Mouse (Mus musculus) left cerebral cortex, postnatal 25 days (tissue): ENCODE measurements at regions not wholly inside any gene's neighbourhood (a gene's known extent, or its start where the extent isn't known, plus 50 kb on each side); places are given as distances from the start of the nearest gene placed in this dataset.

Source experiments
- DNase-seq, 2 experiments: peaks; one replicate each; pipeline ENCODE4 v3.0.0; 2022; ENCODE audit warnings: low spot score in 2 of 2, mixed read lengths in 1 of 2
- intact Hi-C: fragments of 180-260 bp; cut with DNase I; formaldehyde crosslinking; loops from one replicate; pipeline ENCODE4 v1.15.1; 2025

DNA sequence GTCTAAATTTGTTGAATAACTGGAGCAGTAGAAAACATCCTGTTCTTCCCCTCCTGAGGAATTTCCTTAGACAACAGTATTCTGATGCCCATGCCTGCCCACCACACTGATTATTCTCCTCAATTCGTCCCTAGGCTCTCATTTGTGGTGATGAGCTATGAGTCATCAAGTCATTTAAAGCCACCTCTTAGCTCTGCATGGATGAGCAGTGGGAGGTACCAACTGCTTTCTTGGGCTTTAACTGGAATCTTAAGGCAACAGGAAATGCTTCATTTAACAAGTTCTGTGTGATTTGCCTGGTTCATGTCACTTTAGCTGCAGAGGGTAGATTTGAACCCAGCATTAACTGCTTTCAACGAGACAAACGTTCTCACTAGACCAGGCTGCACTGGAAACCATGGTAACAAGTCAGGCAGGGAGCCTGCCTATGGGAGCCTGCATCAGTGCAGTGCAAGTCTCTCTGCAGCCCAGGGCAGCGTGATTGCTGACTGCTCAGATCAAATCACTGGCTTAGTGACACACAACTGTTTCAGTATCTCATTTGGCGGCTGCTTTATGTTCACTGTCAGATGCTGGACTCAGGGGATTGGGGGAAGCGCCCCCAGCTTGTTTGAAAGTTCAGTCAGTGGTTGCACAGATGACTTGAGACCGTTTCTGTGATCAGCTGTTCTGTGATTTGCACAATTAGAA, 273.5 kb upstream of the Tle4 start:
- intact Hi-C loops, result no loop called here
- peak in 1 of 2 experiments; percentile 69 for DNase-seq

DNA sequence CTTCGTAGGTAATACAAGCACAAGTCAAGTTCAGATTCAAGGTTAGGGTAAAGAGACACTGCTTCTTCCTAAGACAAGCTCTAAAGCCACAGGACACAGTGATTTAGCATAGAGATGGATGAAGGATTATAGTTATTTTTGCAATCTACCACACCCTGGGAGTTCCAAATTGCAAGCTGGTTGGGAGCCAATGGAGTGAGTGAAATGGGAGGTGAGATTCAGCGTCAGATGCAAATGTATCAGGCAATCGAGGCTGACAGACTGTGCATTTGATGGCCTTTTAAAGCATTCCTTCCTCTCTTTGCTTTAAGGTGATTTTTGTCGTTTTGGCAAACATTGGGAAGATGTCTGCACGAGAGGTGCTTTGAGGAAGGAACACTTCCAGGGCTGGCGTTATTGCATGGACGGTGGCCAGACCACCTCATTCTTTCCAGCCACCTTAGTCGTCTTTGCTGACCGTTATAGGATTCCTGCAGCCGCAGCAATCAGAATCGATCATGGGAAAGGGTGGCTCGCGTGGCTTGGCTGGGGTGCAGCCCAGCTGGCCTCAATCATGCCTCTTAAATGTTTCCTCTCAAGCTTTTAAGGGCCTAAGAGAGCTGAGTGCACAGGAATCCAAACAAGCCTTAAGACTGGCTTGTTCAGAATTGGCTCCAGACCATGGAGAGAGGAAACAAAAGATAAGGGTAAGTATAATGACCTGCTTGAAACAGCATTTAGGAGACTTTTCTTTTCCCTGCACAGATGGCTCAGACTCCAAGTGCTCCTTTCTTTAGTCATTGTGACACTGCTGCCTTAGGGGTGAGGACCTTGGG, 265.0 kb upstream of the Tle4 start:
- DNase-seq, result peak in 1 of 2 experiments; percentile 9
- intact Hi-C loops, result no loop called here

DNA sequence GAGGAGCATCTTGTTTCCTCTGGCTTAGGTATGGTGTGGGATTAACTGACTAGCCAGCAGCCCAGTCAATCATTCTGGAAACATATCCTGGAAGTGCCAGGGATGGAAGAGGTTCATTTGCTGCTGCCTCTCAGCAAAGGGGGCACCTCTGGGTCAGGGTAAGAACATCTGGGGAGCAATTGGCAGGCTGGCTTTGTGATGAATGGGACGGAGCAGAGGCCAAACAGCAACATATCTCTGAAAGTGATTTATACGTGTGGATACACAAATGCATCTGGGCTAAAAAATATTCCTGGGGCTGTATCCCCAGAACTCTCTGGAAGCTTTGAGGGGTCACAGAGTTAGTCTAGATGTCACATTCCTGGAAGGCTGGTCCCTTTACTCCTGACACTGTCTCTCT, 257.2 kb upstream of the Tle4 start:
- DNase-seq, result no peak
- intact Hi-C loops, result no loop called here

DNA sequence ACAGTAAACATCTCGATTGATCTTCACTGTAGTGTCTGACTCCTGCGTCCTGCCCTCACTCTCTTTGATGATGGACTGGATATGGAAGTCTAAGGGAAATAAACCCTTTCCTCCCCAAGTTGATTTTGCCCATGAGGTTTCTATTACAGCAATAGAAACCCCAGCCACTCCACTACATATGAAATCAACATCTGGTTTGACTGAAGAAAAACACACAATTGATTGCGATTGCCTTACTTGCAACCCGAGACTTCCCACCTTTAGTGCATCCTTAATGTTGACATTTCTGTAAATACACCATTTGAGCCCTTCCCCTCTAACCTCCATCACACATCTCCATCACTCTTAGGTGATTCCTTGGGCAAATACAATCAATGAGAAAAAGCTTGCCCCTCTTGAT, 255.6 kb upstream of the Tle4 start:
- no peak for DNase-seq
- intact Hi-C loops, result no loop called here

DNA sequence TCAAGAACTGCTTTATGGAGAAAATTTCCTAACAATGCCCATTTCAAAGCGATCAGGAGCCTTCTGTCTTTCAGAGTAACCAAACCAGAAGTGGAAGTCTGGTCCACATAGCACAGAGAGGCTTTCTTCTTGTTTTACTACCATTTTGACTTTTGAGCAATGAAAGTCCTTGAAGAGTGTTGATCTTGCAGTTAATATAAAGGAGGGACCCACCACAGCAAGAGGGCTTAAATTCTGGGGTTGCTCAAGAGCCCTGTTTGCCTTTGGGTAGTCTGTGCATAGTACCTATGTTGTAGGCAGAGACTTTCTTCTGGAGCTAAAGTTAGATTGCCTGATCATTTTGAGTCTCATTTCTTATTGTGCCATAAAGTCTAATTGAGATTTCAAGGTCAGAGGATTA, 251.7 kb upstream of the Tle4 start:
- intact Hi-C loops, result no loop called here
- DNase-seq, result no peak

DNA sequence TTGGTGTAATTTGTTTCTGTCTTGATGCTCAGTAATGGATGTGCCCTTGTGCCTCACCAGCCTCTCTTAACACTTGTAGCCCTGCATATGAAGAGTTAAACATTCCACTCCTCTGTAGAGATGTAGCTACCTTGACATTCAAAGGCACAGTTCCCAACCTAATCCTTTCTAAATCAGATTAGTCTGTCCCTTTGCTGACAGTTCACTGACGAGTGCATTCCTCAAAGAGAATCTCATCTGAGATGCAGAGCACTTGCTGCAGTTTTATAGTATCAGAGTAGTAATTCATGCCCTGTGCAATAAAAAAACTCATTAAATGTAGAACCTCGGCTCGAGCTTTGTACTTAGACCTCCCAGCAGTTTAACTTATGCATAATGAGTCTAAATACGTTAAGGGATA, 249.3 kb upstream of the Tle4 start:
- intact Hi-C loops, result no loop called here
- no peak for DNase-seq

DNA sequence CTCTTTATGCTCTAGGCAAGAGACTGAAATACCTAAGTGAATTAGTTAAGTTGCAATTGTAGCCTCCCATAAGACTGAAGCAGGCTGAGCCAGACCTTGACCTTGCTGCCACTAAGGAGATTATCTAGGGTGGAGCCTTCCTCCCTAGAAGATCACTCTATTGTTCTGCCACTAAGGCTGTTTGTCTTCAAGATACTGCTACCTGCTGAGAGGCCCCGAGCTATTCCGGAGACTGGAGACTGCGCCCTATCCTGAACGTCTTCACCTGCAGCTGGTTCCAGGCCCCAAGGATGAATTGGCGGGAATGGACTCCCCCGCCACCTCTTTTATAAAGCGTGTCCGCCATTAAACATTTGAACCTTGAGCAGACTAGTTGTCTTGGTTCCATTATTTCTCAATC, 237.8 kb upstream of the Tle4 start:
- intact Hi-C loops, result no loop called here
- no peak for DNase-seq

DNA sequence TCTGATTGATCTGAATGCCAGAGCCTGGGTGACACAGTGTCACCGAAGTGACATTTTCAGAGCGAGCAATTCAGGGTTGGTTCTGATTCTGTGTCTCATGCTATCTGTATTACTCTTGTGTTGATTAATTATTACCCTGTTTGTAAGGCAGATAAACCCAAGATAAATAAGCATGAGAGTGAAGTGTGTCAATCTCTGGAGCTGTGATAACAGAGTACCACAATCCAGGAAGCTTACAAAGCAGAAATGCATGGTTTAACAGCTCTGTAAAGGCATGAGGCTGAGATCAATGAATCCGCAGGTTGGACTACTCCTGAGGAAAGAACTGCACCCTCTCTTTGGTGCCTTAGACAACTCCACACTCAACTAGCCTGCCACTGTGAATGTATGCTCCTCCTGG, 218.5 kb upstream of the Tle4 start:
- no peak for DNase-seq
- intact Hi-C loops, result no loop called here

DNA sequence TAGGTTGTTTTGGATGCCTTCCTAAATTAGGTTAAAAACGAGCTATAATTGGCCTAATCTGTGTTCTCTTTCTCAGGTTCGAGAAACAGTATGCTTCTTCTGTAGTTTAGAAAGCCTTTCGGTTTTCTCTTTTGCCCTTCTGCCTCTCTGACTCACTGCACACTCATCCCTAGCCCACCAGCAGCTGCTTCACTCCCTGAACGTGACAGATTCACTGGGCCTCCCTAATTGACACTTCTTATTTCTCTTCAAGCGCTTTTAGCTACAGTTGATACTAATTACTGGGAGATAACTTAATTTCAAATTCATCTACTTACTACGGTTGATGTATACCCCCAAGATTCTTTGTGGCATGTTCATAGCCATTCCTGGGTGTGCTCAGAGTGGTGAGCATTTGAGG, 208.9 kb upstream of the Tle4 start:
- intact Hi-C loops, result no loop called here
- no peak for DNase-seq

DNA sequence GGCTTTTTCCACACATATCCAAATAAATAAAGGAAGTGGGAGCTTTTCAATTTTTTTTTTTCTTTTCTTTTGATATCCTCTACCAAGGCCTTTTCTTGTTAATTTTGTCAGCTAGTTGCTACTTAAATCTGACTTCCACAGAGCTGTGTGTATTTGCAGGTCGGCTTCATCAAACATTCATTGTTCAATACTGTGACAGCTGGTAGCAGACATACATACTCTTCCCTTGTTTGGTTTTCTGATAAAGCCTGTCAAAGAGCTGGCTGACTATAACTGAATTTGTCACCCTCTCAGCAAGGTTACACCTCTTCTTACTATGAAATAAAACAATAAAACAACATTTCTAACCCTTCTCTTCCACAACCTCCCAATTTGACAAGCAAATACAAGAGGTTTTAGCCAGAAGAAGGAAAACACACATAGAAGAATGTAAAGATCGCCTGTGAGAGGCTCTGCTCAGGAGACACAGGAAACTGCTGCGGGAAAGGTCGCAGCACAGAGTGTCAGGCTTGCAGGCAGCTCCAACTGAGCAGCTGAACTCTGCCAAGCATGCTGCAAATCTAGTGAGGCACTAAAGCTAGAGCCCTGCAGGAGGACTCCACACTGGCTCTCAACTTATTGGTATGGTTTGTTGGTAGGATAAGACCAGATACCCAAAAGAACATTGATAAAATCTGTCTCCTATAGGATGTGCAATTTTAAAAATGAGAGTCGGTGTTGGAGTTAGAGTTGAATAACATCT, 205.2 kb upstream of the Tle4 start:
- intact Hi-C loops, result no loop called here
- DNase-seq, result no peak

DNA sequence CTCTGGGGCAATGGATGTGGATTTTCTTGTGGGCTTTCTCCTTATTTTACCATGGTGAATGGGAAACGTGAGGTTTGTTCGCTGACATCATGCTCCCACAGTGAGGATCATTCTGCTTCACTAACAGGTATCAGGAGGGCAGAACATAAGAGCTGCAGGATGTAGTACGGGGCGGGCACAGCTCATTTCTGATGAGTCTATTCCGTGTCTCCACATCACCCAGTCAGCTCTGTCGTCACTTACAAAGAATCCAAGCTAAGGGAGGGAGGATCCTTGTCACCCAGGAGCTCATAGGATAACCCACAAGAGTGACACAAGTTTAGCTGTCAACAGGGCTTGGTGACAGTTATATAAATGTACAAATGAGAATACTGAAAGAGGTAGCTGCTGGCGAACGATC, 203.8 kb upstream of the Tle4 start:
- no peak for DNase-seq
- intact Hi-C loops, result no loop called here

DNA sequence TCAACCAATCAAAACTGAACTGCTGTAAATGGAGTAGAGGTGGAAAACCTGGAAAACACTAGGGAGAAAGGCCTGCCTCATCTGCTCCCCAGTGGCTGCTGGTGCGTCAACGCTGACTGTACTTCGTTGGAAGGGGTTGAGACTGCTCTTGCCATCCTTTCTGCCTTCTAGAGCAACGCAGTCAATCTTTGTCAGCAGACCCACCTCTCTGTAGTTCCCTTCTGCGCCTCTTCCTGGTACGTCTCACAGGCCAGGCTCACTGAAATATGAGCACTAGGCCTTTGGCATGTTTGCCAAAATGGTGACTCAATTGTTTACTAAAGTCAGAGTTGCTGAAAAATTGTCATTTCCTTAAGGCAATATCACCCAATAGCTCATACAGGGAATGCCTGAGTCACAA, 201.2 kb upstream of the Tle4 start:
- DNase-seq, result no peak
- intact Hi-C loops, result no loop called here

DNA sequence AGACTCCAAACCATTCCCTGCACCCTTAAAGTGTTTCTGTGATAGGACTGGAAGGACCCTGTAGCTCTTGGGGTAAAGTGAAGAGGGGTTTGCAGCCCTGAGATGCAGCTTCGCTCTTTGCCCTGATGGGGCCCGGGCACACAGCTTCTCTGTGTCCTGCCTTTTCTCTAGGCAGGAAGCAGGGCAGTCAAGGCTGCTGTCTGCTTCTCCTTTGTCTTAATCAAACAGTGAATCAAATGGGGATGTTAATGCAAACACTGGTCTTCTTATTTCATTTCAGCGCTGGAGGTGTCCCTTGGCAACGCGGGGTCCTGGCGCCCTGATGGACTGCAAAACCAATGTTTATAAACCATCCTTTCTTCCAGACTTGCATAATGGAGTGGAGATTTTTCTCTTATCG, 200.6 kb upstream of the Tle4 start:
- intact Hi-C loops, result no loop called here
- DNase-seq, result no peak

DNA sequence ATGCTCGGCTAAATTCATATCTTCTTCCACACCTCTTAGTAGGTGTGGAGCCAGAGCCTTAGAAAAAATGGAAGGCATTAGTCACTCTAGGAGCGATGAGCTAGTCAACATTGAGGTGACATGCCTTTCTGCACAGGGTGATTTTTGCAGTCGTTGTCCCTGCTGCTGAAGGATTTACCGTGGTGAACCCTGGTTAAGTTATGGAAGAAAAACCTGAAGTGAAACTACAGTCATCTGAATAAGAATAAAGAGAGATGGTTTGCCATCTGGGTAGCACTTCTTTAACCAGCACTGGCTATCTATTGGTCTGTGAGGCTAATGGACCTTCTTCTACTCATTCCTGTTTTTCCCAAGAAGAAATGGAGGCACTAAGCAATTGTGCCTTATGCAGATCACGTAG, 198.1 kb upstream of the Tle4 start:
- no peak for DNase-seq
- intact Hi-C loops, result no loop called here

DNA sequence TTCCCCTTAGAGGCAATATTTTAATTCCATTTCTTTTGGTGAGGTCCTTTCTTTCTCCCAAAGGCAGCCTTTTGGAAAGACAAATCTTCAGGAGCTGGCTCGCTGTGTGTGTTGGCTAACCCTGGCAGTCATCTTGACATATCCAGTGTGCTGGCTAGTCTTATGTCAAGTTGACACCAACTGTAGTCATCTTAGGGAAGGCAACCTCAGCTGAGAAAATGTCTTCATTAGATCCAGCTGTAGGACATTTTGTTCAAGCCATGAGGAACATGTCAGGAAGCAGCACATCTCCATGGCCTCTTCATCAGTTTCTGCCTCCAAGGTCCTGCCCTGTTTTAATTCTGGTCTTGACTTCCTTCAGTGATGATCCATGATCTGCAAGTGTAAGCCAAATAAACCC, 192.1 kb upstream of the Tle4 start:
- DNase-seq, result no peak
- intact Hi-C loops, result no loop called here

DNA sequence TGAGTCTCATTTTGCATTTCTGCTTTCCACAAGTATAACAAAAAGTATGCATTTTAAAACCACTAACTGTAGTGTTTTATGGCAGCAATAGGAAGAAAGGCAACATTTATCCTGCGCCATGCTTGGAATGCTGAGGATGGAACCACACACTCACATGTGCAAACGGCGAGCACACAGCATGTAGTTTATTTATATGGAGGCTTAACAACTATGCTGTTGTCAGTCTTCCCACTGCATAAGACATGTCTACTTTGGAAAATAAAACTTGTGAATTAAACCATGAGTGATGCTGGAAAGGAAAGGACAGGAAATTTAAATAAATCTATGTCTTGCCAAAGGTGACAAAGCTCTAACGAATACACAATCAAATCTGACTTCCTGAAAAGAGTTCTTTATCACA, 190.8 kb upstream of the Tle4 start:
- intact Hi-C loops, result no loop called here
- DNase-seq, result no peak

DNA sequence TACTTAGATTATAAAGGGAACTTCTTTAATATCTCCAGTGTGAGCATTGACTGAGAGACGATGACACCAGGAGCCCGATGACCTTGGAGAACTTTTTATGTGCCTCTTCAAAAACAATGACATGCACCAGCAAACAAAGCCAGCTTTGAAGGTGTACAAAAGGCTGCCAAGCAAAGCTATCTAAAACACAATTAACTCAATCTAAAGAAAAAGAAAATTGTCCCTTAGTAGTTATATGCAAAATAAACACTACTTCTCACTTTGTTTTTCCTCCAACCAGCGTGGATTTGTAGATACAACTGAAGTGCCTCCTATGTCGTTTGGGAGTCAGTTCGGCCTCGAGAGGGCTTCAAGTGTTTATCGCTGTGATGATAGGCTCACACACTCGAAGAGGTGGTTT, 189.0 kb upstream of the Tle4 start:
- intact Hi-C loops, result no loop called here
- no peak for DNase-seq

DNA sequence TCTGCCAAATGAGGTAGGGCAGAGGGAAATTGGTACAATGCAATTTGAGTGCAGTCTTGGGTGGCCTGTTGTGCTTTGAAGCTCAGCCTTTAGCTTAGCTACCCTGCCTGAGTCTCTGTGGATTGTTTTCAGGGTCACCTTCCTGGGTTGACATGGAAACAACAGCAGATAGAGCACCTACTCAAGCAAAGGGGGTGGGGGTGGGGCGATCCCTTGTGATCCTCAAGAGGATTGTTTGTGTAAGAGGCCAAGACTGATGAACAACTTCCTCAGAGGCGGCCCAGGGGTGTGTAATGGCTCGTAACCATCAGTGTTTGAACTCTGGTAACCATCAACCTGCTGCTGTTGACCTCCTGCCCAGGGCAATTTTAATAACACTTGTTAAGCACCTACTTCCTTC, 187.8 kb upstream of the Tle4 start:
- intact Hi-C loops, result no loop called here
- no peak for DNase-seq

DNA sequence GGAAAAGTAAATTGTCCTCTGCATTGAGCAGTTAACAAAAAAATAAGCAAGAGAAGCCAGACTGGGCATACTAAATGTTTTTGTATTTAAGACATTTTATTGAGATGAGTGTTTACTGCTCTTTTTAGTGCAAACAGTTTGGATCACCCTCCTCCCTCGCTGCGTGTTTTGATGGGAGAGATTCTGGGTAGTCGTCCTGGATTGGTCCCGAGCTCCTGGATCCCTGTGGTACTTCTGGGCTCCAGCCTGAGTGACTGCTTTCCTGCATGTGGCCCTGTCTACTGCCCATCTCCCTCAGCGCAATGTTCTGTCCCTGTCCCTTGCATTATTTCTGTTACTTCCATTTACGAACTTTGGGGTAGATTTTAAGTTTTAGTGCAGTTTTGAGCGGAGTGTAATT, 179.9 kb upstream of the Tle4 start:
- intact Hi-C loops, result no loop called here
- DNase-seq, result no peak

DNA sequence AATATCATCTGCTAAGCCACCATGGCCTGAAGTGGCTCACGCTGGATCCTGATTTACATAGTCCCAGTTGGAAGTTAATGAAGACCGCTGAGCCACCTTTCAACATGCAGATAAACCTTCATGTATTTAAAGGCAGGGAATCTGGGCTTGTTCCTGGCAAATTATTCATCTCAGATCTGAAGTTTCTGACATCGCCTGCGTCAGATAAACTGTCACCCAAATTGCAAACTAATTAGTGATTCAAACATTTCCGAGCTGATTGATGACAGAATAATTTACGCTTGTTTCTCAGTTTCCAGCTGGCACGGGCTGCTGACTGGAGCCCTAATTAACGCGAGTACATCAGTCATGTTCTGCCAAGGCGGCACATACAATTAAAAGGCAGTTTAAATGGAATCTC, 179.3 kb upstream of the Tle4 start:
- intact Hi-C loops, result no loop called here
- peak; percentile 17 to 54 for DNase-seq

DNA sequence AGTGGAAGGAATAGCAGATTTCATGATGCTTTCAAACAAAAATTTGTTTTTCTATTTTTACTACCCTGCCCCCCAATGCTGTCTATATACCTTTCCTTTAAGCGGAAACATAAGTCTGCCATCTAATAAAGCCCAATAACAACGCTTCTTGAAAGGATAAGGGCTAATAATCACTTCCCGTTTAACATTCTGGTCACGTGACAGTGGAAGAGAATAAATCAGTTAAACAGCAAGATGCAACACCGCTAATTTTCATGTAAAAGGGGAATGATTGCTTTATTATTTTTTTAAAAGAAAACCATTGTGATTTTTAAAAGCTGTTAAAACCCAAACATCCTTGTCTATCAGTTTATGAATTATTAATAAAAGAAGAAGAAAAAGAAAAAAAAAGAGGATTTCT, 178.9 kb upstream of the Tle4 start:
- intact Hi-C loops, result no loop called here

More for the DNA sequence above, 178.9 kb upstream of the Tle4 start:
- no peak for DNase-seq
